Mouse (Mus musculus): ENCODE measurements around the gene Krt24.

DNA sequence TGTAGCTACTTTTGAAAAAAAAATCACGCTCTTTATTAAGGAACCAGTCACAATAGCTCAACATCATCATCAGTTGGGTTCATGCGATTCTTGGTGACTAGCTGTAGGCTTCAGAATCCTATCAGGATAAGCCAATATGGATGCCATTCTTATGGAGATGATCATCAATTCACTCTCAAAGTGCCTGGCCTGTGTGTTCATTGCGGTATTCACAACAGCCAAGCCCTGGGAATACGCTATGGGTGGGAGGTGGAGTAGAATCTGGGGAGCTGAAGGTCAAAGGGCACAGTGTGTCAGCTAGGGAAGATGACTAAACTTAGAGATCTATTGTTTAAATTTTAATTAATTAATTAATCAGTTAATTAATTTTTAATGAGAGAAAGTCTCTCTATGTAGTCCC is 37.1 kb downstream of the Krt24 start:
- TF ChIP-seq CTCF (IDR thresholded peaks at IDR 0.05; ENCODE audit: extremely low read depth, insufficient read length, insufficient replicate concordance, low read depth, low read length) (no peak), POLR2A (IDR thresholded peaks at IDR 0.05; ENCODE audit: low read depth, low read length) (no peak)
